Mouse (Mus musculus): Measurements from ENCODE around the gene Bcl11a. TPM values are rescaled to one million over a fixed set of nuclear protein-coding genes. Genes with fewer than 3 reads are reported as not detected.

The Bcl11a gene
- polyA plus RNA-seq (2012; rRNA removed; ENCODE audit: low replicate concordance), result 3.7 and 7.8 TPM in 2 replicates

GRCm38 (mm10) chr11:24077795-24078705, at the start of gene Bcl11a:
TSS of gene Bcl11a (plus strand) at chr11:24078056.

DNA sequence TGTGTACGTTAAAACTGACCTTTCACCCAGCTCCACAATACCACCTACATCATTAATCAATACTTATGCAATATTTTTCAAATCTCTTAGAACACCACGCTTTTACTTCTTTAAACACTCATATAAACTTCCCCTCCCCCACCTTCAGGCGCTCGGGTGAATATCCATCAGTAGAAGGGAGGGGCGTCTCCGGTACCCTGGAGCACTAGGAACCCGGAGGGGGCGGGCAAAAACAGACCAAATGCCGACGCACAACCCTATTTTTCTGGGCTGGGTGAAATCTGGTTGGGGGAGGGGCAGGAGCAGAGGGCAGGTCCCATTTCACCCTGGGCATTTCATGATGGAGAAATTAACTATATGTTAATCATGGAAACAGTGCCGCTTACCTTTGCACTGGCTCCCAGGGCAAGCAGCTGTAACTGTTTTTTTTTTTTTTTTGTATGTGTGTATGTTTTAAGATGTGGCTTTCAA, 3.2 kb upstream of the Bcl11a start, which contains the start of gene A830031A19Rik:
Gene A830031A19Rik (minus strand): TSS at position 421 of the 471 bp plus-strand sequence.

Other genes starting within 250 kb of the Bcl11a start
- 2.4 and 4.7 TPM in 2 replicates for gene Papolg, start 182.8 kb upstream of the Bcl11a start, polyA plus RNA-seq (2012; rRNA removed; ENCODE audit: low replicate concordance)
- gene A830031A19Rik, start 3.0 kb upstream of the Bcl11a start, polyA plus RNA-seq (2012; rRNA removed; ENCODE audit: low replicate concordance), result not detected in 2 replicates